Mouse (Mus musculus) CD4-positive naive resting alpha-beta T cell, adult 76 days (primary cell): ENCODE data around the gene Cct7. TPM values are rescaled to one million over a fixed set of nuclear protein-coding genes. Genes with fewer than 3 reads are reported as not detected.

Experiments used
- total RNA-seq: library from RNA; stranded (reverse); gene quantifications from one replicate; pipeline ENCODE4 v1.2.4, GENCODE M21; 2023

Gene Cct7
- total RNA-seq = 191 TPM

GRCm38 (mm10) chr6:85450697-85451663, at the start of gene Cct7:
Gene Cct7 (plus strand): TSS chr6:85451514.

GRCm38 (mm10) chr6:85423836-85424379, 27.4 kb upstream of the Cct7 start, which contains the start of gene Noto:
Gene Noto (plus strand): TSS chr6:85423886.

DNA sequence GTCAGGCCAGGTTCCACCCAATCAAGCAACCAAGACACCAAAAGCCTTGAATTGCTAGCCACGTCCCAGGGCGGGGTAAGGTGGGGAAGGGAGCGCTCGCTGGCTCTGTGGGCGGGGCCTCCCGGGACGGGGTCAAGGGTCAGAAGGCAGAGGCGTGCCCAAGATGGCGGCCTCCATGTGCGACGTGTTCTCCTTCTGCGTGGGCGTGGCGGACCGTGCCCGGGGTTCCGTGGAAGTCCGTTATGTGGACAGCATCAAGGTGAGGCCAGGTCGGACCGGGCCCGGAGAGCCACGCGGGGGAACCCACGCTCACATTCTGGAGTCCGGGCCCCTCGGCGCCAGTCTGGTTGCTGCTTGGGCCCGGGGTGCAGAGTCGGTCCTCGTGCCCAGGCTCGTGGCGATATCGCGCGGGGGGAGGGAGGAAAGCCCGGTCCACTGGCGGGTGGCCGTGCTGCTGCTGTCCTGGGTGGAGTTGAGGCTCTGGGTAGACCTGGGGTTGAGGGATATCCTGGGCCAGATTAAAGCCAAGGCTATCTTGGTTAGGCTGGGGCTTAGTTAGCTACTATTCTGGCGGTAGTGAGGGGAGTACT, 19.4 kb upstream of the Cct7 start, which contains the start of gene Smyd5:
Gene Smyd5, plus strand, starts transcription at position 148 of the 590 bp plus-strand sequence.

DNA sequence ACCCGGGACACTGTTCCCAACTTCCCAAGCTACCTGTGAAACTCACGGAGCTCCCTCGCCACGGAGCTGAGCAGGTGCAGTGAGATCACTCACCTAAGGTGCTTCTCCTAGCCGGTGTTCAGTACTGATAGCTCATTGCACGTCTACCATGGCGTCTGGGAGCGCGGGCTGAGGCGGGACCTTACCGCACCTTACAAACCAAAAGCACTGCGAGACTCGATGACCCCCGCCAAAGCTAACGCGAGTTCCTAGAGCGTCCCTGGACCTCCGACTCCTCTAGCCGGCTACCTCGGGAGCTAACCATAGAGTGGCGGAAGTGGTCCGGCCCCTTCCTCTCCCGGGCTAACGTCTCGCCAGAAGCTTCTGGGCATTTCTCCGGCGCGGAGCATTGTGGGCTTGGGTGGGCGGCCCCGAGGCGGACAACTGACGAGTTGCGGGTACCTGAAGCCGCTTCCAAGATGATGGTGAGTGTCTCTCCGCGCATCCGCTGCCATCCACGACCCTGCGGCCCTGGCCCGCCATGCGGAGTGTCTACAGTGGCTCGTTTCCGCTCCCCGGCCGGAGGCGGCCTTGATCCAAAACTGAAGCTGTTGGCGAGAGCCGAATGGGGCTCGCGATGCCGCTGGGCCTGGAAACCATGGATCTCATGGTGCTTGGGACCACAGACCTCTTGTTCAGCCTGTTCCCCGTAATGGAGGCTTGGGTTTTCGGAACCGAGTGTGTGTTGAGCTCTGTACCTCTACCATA, 523 bp downstream of the Cct7 start, which contains the start of gene Pradc1:
Gene Pradc1, minus strand, starts transcription at position 307 of the 747 bp plus-strand sequence.

DNA sequence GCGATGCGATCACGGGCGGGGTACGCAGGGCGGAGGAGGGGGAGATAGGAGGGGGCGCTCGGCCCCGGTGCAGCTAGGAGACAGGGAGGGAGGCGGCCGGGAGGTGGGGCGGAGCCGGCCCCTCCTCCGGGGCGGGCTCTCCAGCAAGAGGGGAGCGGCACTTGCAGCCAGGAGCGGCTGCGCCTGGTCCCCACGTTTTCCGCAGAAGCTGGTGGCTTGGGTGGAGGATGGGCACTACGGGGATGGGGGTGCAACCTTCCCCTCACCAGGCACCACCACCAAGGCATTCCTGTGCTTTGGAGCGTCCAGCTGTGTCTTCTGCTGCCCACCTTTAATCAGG, 51.6 kb downstream of the Cct7 start, which contains the start of gene Fbxo41:
Gene Fbxo41, minus strand, starts transcription at position 84 of the 340 bp plus-strand sequence.

DNA sequence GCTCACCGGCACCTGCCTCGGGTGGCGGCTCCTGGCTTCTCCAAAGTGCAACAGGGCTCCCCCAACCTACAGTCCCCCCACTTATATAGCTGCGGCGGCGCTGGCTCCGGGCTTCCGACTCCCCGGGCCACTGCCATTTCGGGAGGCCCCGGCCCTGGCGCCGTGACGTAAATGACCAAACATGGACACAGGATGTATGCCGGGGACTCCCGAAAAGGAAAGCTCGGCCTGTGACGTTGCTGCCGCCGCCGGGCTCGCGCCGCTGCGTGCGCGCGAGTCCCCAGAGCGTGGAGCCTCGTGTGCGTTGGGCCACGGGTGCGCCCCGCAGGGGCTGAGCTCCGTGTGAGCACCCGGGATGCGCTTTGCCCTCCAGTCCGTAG, 62.2 kb downstream of the Cct7 start, which contains the start of gene Egr4:
Gene Egr4, minus strand, starts transcription at position 59 of the 380 bp plus-strand sequence.

Other genes with a start within 250 kb of the Cct7 start
- 5.7 TPM for gene Sfxn5, start 118.1 kb upstream of the Cct7 start, total RNA-seq
- gene Rab11fip5, start 76.9 kb upstream of the Cct7 start, total RNA-seq = 1.6 TPM
- gene Noto, start 27.6 kb upstream of the Cct7 start, total RNA-seq = not detected
- 46.2 TPM for gene Smyd5, start 19.5 kb upstream of the Cct7 start, total RNA-seq
- 21.3 TPM for gene Pradc1, start 456 bp downstream of the Cct7 start, total RNA-seq
- not detected for gene Fbxo41, start 51.5 kb downstream of the Cct7 start, total RNA-seq
- gene Egr4, start 62.1 kb downstream of the Cct7 start, total RNA-seq = 0.26 TPM
- gene Alms1, start 136.0 kb downstream of the Cct7 start, total RNA-seq = 4.2 TPM